Mouse (Mus musculus) embryonic fibroblast, embryonic 13.5 days (primary cell): Measurements from ENCODE around the gene Rhot2.

Experiments
- CTCF ChIP-seq: IDR thresholded peaks from 2 replicates; pipeline ENCODE4 v1.5.1; 2011; ENCODE audit warnings: mild to moderate bottlenecking, control low read depth, low read length, moderate library complexity, borderline replicate concordance; ENCODE audit not compliant: insufficient read depth
- POLR2A ChIP-seq: IDR thresholded peaks from 2 replicates; pipeline ENCODE4 v1.6.1; 2011; ENCODE audit warnings: low read depth, mild to moderate bottlenecking, control low read depth, low read length, moderate library complexity

DNA sequence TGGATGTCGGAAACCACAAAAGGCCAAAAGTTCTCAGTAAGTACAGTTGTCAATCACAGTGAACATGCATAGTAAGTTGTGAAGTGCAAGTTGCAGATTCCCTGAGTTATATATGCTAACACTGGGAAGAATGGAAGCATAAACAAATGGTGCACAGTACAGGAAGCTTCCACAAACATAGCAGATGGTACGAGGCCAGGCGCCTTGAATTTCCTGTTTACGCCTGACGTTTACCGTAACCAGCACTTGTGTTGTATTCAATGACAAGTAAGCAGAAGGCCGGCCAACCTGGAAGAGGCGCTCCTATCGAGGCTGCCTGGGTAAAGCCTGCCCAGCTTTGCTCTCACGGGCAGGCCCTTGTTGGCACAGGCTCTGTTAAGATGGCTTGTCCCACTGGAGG is 42.8 kb upstream of the Rhot2 start:
- no peak for TF ChIP-seq POLR2A
- no peak for TF ChIP-seq CTCF
